9 mouse cellular contexts compared by ENCODE assay signal in the genomic region with DNA sequence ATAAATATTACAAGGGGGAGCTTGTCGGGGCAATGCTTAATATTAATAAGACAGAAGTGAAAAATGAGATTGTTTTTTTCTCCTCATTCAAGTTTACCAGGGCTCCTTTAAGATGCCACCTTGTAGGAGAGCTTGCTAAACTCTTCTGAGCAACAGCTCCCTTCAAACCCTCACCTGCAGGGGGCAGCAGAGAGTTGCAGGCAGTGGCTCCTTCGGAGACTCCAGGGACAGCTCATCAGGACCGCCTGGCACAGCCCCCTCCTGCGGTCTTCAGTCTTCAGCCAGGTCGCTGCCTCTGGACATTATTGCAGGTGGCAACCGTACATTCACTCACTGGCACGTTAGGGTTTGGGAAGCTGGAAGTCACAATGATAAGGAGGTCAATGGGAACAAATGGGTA. TPM values are rescaled to one million over a fixed set of nuclear protein-coding genes. Genes with fewer than 3 reads are reported as not detected.
DNase-seq lines count a peak whose midpoint lies in the region; ATAC-seq and TF ChIP-seq lines count a peak whose summit lies in the region.
"Had no signal": no experiment of that assay in that cellular context is flagged by ENCODE, and none has a peak within 500 bp of the region (broad histone marks: within the 10 kb centered on the region; RNA-seq: fewer than 3 reads in every experiment).

No protein-coding gene starts in this region.

- peak; percentile 73 for DNase-seq in 3T3-L1 (ENCODE audit: low read depth, low spot score)
- DNase-seq in c-Kit-positive CD71-positive TER-119-negative erythroid progenitor cells, embryonic 14.5 days (ENCODE audit: low read depth) = peak; percentile 23
- peak; percentile 53 to 75 for DNase-seq in frontal cortex, postnatal 25 days (ENCODE audit: low spot score in 2 of 2)
- DNase-seq in large intestine, adult 2 months (ENCODE audit: low read depth, low spot score) = peak; percentile 37
- peak; percentile 91 for DNase-seq in lung, postnatal 10 days
- peak; percentile 44 for DNase-seq in skeletal muscle tissue, adult 2 months (ENCODE audit: low read depth, low spot score)

- no peaks in the 10 kb centered on the region for H3K9me3 ChIP-seq in E14TG2a.4 (ENCODE audit: low read length)
- H3K9me3 ChIP-seq: hindbrain, embryonic 15.5 days had no signal

- no peak; the same call in 1 of the 2 replicates for ATAC-seq in erythroid progenitor cell, adult 5-6 weeks (replicated peaks; ENCODE audit: low FRiP score, poor library complexity, severe bottlenecking)

- peaks cover 25% of the 10 kb centered on the region for H3K4me1 ChIP-seq in E14TG2a.4 (replicated peaks; ENCODE audit: low read depth, low read length)

- TF ChIP-seq CTCF in E14TG2a.4 (conservative IDR thresholded peaks at IDR 0.05; ENCODE audit: low read length) = peak; percentile 92

- no peaks in the 10 kb centered on the region for H3K36me3 ChIP-seq in E14TG2a.4 (ENCODE audit: insufficient read depth, low read length)
- H3K36me3 ChIP-seq: hindbrain, embryonic 15.5 days had no signal

- no peak overlapping the region for H3K4me3 ChIP-seq in E14TG2a.4 (replicated peaks; ENCODE audit: low read length)
- H3K4me3 ChIP-seq: hindbrain, embryonic 15.5 days had no signal

- peaks cover 13% of the 10 kb centered on the region for H3K27me3 ChIP-seq in E14TG2a.4 (ENCODE audit: insufficient read depth, low read length)
- H3K27me3 ChIP-seq: hindbrain, embryonic 15.5 days had no signal

- WGBS in large intestine, adult 2 months = 15% methylated on average over 7 of the region's 7 CpGs

RNA-seq across cellular contexts. Expression of gene Erg, which starts 18.9 kb away (rescaled TPM):
- 1.9 and 4.1 TPM in 2 replicates for polyA plus RNA-seq in large intestine, adult 2 months (2012; rRNA removed)
- total RNA-seq in erythroid progenitor cell, adult 5-6 weeks (2015; ENCODE audit: low replicate concordance) = 4.6 and 5.0 TPM in 2 replicates
- total RNA-seq in erythroid progenitor cell, adult 5-6 weeks (2017; ENCODE audit: low replicate concordance) = 2.4 and 8.1 TPM in 2 replicates

Comparison
In these comparisons a context has a peak if more than half of its experiments do, and no peak if none do; other contexts are left out.
1. DNase-seq: peak in every context shown above with its lines; median percentile 91 in lung, postnatal 10 days; 73 in 3T3-L1; 64 in frontal cortex, postnatal 25 days; 44 in skeletal muscle tissue, adult 2 months; 37 in large intestine, adult 2 months; 23 in c-Kit-positive CD71-positive TER-119-negative erythroid progenitor cells, embryonic 14.5 days.